Mouse (Mus musculus): ENCODE results near the gene Rbm19.

Gene Rbm19

GRCm38 (mm10) chr5:120204316-120204715 is 88.1 kb downstream of the Rbm19 start:
- no peak for DNase-seq (ENCODE audit: low read depth, low spot score)

GRCm38 (mm10) chr5:120206313-120206943 is 90.2 kb downstream of the Rbm19 start:
- no peak for DNase-seq (ENCODE audit: low read depth, low spot score)

- DNase-seq (ENCODE audit: low read depth, low spot score) = no peak
These were observed 91.2 kb downstream of the Rbm19 start for GRCm38 (mm10) chr5:120207492-120207891.

DNA sequence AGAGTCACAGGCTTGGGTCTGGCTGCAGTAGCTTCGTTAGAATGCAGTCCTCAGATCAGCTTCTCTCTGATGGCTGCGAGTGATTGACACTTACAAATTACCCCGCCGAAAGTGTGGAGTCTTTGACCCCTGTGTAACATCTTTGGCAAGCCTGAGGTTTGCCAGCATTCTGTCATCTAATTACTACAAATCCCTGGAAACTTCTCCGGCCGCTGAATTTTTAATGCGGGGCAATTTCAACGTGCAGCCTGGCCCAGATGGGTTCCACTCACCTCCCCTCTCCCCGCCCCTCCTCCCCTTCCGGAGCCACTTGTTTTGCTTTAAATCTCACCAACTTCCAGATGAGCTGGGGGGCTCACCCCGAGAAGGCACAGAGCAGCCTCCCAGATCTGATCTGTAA is 94.4 kb downstream of the Rbm19 start:
- no peak for DNase-seq (ENCODE audit: low read depth, low spot score)

GRCm38 (mm10) chr5:120211182-120211581 is 94.9 kb downstream of the Rbm19 start:
- DNase-seq (ENCODE audit: low read depth, low spot score) = no peak

DNA sequence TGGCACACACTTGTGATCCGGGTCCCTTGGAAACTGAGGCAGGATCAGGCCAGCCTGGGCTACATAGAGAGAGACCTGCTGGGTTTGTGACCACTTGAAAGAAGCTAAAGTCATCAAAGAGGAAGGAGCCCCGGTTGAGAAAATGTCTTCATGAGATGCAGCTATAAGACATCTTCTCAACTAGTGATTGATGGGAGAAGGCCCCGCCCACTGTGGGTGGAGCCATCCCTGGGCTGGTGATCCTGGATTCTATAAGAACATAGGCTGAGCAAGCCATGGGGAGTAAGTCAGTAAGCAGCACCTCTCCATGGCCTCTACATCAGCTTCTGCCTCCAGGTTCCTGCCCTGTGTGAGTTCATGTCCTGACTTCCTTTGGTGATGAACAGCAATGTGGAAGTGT is 98.2 kb downstream of the Rbm19 start:
- DNase-seq (ENCODE audit: low read depth, low spot score) = no peak

- no peak for DNase-seq (ENCODE audit: low read depth, low spot score)
These were observed 105.0 kb downstream of the Rbm19 start for GRCm38 (mm10) chr5:120221216-120221615.

DNA sequence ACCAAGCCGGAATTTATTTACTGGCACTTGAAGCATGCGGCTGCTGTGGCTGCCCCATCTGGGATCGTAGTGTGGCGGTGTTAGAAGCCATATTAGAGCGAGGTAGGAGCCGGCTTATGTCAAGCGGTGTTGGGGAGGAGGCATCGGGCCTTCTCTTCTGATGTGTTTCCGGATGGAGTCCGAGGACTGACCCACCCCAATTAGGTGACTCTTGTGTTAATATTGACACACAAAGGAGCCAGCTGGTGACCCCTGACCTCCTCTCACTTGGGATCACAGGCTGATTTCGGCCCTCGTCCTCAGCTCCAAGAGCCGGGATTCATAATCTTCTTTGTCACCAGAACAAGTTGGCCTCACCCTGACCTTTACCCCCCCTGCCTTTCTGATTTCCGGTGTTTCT is 109.1 kb downstream of the Rbm19 start:
- DNase-seq (ENCODE audit: low read depth, low spot score) = no peak

GRCm38 (mm10) chr5:120228613-120229409 is 112.5 kb downstream of the Rbm19 start:
- no peak for DNase-seq (ENCODE audit: low read depth, low spot score)

DNA sequence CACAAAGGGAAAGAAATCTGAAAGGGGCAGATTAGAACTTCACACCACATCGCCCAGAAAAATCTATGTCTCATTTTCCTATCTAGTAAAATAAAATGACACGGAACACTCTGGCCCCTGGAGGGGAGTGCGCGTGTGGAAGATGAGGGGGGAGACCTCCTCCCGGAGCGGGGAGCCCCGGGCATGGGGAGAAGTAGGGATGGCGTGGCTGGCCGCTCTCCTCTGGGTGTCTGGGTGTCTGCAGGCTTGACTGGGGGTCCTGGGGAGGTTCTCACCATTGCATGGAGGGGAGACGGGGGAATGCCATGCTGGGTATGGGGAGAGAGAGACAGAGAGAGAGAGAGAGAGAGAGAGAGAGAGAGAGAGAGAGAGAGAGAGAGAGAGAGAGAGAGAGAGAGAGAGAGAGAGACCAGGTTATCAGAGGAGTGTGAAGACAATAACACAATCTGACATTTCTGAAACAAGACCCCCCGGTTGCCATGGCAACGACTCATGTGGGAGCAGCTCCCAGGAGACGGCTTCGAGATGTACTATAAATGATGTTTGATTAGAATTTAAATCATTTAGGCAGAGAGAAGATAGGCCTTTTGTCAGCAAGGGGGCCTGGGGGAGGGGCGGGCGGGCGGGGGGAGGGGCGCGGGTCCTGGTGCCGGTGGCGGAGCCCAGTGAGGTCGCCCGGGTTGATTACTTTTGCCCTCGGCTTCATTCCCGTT is 115.3 kb downstream of the Rbm19 start:
- DNase-seq (ENCODE audit: low read depth, low spot score) = no peak

- DNase-seq (ENCODE audit: low read depth, low spot score) = no peak
These were observed 118.9 kb downstream of the Rbm19 start for GRCm38 (mm10) chr5:120235147-120235546.

DNA sequence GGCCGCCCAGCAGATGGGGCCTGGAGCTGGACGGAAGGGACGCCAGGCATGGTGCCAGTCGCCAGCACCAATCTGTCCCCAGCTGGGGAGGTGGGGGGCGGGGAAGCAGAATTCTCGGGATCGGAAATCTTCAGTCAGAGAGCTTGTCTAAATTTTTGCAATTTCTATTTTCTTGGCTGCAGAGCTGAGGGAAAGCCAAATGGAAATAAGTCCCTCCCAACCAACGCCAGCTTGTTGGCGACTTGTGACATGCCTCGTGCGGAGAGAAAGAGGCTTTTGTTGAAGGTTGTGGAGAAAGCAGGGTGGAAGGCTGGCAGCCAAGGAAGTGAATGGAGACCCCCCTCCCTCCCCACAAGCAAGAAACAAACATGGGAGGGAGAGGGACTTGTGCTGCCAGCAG is 119.3 kb downstream of the Rbm19 start:
- DNase-seq (ENCODE audit: low read depth, low spot score) = no peak

GRCm38 (mm10) chr5:120240071-120240470 is 123.8 kb downstream of the Rbm19 start:
- no peak for DNase-seq (ENCODE audit: low read depth, low spot score)

GRCm38 (mm10) chr5:120245336-120245735 is 129.1 kb downstream of the Rbm19 start:
- no peak for DNase-seq (ENCODE audit: low read depth, low spot score)

Measured in CD4-positive helper T cell, adult 2 months (primary cell).